Mouse (Mus musculus) stomach, embryonic 16.5 days (tissue): ENCODE data around the gene Adipoq. TPM values are rescaled to one million over a fixed set of nuclear protein-coding genes. Genes with fewer than 3 reads are reported as not detected.

Experiments
- ATAC-seq: fragments of 200-750 bp; cut with Nextera tagmentation; 2 replicates; pipeline ENCODE4 v1.8.0; 2017; ENCODE audit warnings: moderate number of reproducible peaks, moderate TSS enrichment; ENCODE audit not compliant: insufficient read depth, low FRiP score
- H3K27ac ChIP-seq: fragments of 300-500 bp; sonication (generic); 2 replicates; pipeline ENCODE4 v1.5.1; 2014; ENCODE audit warnings: low read length
- H3K27me3 ChIP-seq: fragments of 300-500 bp; sonication (generic); 2 replicates; pipeline ENCODE4 v1.6.1; 2014; ENCODE audit warnings: low read length, control low read depth, mixed read lengths; ENCODE audit not compliant: control insufficient read depth, insufficient read depth
- H3K36me3 ChIP-seq: fragments of 300-500 bp; sonication (generic); 2 replicates; pipeline ENCODE4 v1.6.1; 2014; ENCODE audit warnings: low read length; ENCODE audit not compliant: control insufficient read depth, insufficient read depth
- H3K4me1 ChIP-seq: fragments of 300-500 bp; sonication (generic); 2 replicates; pipeline ENCODE4 v1.6.1; 2014; ENCODE audit warnings: low read length, control low read depth, mixed read lengths; ENCODE audit not compliant: control insufficient read depth, insufficient read depth
- H3K4me2 ChIP-seq: fragments of 300-500 bp; sonication (generic); 2 replicates; pipeline ENCODE4 v1.6.1; 2014; ENCODE audit warnings: low read depth, low read length, mixed read lengths
- H3K4me3 ChIP-seq: fragments of 300-500 bp; sonication (generic); replicated peaks from 2 replicates; pipeline ENCODE4 v1.5.1; 2014; ENCODE audit warnings: mild to moderate bottlenecking, low read length
- H3K9ac ChIP-seq: fragments of 300-500 bp; sonication (generic); 2 replicates; pipeline ENCODE4 v1.6.1; 2014; ENCODE audit warnings: low read length
- H3K9me3 ChIP-seq: fragments of 300-500 bp; sonication (generic); replicated peaks from 2 replicates; pipeline ENCODE4 v1.6.1; 2016; ENCODE audit warnings: low read length, control low read depth; ENCODE audit not compliant: control insufficient read depth
- WGBS: fragments of 180-500 bp; shearing (Covaris S2); extraction: QIAGEN DNeasy Blood & Tissue Kit; methylation state at CpG from one replicate; pipeline ENCODE4 v1.1.7; 2014; 5-methylcytosine and 5-hydroxymethylcytosine counted together
- polyA plus RNA-seq: library from polyadenylated mRNA; unstranded; fragments of >200 nt; fragmentation: Nextera tagmentation; extraction: Ambion mirVana; gene quantifications from 2 replicates; pipeline ENCODE4 v1.2.1, GENCODE M21; 2015

Adipoq gene
- polyA plus RNA-seq, 1 experiment from 2014 or later: not detected

DNA sequence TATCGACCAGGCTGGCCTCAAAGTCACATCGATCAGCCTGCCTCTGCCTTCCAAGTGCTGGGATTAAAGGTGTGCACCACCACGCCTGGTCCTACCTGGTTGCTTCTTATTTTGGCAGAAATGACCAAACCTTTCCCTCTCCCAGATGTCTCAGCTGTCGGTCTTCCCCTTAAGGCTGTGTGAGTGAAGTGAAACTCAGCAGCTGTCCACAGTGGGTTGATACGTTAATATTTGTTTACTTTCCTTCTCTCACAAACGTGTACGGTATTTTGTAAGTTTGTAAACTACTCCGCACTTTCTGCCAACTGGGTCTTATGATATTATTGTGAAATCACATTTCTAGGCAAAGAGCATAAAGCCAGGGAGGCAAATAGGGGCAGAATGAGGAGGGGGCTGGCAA, 3.1 kb downstream of the Adipoq start:
- Histone ChIP-seq H3K4me1 (no peaks in the 10 kb centered on the region), H3K9ac (no peak overlapping the region), H3K27ac (no peak overlapping the region), H3K36me3 (no peaks in the 10 kb centered on the region), H3K9me3 (no peaks in the 10 kb centered on the region), H3K27me3 (no peaks in the 10 kb centered on the region), H3K4me3 (no peak overlapping the region), H3K4me2 (no peak overlapping the region)
- 57% methylated on average over 8 of the region's 8 CpGs for WGBS
- no peak for ATAC-seq

GRCm38 (mm10) chr16:23151423-23151822, 5.1 kb downstream of the Adipoq start:
- no peak overlapping the region for H3K4me2 ChIP-seq
- H3K4me3 ChIP-seq: no peak overlapping the region
- H3K9me3 ChIP-seq: no peaks in the 10 kb centered on the region
- WGBS: 16% methylated on average over 2 of the region's 2 CpGs
- H3K9ac ChIP-seq: no peak overlapping the region
- H3K36me3 ChIP-seq: no peaks in the 10 kb centered on the region
- no peak overlapping the region for H3K27ac ChIP-seq
- no peaks in the 10 kb centered on the region for H3K27me3 ChIP-seq
- H3K4me1 ChIP-seq: no peaks in the 10 kb centered on the region
- ATAC-seq: no peak

GRCm38 (mm10) chr16:23154261-23154660, 7.9 kb downstream of the Adipoq start:
- H3K4me1 ChIP-seq: no peaks in the 10 kb centered on the region
- no peaks in the 10 kb centered on the region for H3K27me3 ChIP-seq
- ATAC-seq: no peak
- no peak overlapping the region for H3K9ac ChIP-seq
- no peak overlapping the region for H3K27ac ChIP-seq
- 64% methylated on average over 5 of the region's 5 CpGs for WGBS
- no peak overlapping the region for H3K4me2 ChIP-seq
- H3K9me3 ChIP-seq: no peaks in the 10 kb centered on the region
- H3K36me3 ChIP-seq: no peaks in the 10 kb centered on the region
- no peak overlapping the region for H3K4me3 ChIP-seq

- 90% methylated on average over 13 of the region's 13 CpGs for WGBS
- H3K4me2 ChIP-seq: no peak overlapping the region
- no peak for ATAC-seq
- no peak overlapping the region for H3K4me3 ChIP-seq
- no peak overlapping the region for H3K27ac ChIP-seq
- no peak overlapping the region for H3K9ac ChIP-seq
- H3K36me3 ChIP-seq: no peaks in the 10 kb centered on the region
- H3K4me1 ChIP-seq: no peaks in the 10 kb centered on the region
- H3K9me3 ChIP-seq: no peaks in the 10 kb centered on the region
- no peaks in the 10 kb centered on the region for H3K27me3 ChIP-seq
Measured at GRCm38 (mm10) chr16:23157013-23157412, 10.7 kb downstream of the Adipoq start.

DNA sequence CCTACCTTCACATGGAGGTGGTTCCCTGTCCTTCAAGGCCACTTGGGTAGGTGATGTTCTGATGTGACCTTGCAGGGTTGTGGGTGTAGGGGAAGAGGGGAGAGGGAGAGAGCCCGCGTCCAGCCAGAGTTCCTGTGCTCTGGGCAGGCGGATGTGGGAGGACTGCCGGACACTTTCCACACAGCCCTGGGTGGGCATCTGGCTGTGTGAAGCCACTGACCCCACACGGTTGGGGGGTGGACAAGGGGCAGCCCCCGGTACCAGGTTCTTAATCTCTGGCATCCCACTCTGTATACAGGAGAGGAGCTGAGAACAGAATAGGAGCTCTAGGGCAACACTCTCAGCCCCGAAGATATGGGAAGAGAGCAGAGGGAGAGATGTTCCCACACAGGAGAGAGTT, 12.0 kb downstream of the Adipoq start:
- Histone ChIP-seq H3K27ac (no peak overlapping the region), H3K4me2 (no peak overlapping the region), H3K36me3 (no peaks in the 10 kb centered on the region), H3K4me1 (no peaks in the 10 kb centered on the region), H3K9ac (no peak overlapping the region), H3K9me3 (no peaks in the 10 kb centered on the region), H3K4me3 (no peak overlapping the region), H3K27me3 (no peaks in the 10 kb centered on the region)
- 84% methylated on average over 7 of the region's 7 CpGs for WGBS
- no peak for ATAC-seq

DNA sequence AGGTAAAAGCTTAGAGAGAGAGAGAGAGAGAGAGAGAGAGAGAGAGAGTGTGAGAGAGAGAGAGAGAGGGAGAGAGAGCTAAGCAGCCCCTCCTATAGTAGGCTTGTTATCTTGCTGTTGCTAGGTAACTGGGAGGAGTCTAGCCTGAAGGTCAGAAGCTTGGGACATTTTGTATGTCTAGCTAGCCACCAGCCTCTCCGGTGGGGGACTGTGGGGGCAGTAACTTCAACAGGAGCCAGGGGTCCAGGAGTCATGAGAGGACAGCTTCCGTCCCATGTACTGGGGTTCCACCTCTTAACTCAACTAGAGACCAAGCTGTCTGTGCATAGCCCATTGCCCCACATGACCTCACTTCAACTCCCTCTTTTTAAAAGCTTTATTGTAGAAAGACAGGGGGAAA, 12.6 kb downstream of the Adipoq start:
- Histone ChIP-seq H3K4me2 (no peak overlapping the region), H3K4me1 (no peaks in the 10 kb centered on the region), H3K9me3 (no peaks in the 10 kb centered on the region), H3K4me3 (no peak overlapping the region), H3K27me3 (no peaks in the 10 kb centered on the region), H3K9ac (no peak overlapping the region), H3K27ac (no peak overlapping the region), H3K36me3 (no peaks in the 10 kb centered on the region)
- ATAC-seq: no peak
- 33% methylated on average over 2 of the region's 2 CpGs for WGBS

- WGBS: 45% methylated on average over 2 of the region's 2 CpGs
- Histone ChIP-seq H3K9me3 (no peaks in the 10 kb centered on the region), H3K27ac (no peak overlapping the region), H3K36me3 (no peaks in the 10 kb centered on the region), H3K4me1 (no peaks in the 10 kb centered on the region), H3K4me2 (no peak overlapping the region), H3K27me3 (no peaks in the 10 kb centered on the region), H3K9ac (no peak overlapping the region), H3K4me3 (no peak overlapping the region)
- no peak for ATAC-seq
Measured at GRCm38 (mm10) chr16:23159749-23160148, 13.4 kb downstream of the Adipoq start.

GRCm38 (mm10) chr16:23162116-23162515, 15.8 kb downstream of the Adipoq start:
- H3K4me2 ChIP-seq: no peak overlapping the region
- no peaks in the 10 kb centered on the region for H3K9me3 ChIP-seq
- no peak overlapping the region for H3K9ac ChIP-seq
- H3K36me3 ChIP-seq: no peaks in the 10 kb centered on the region
- ATAC-seq: no peak
- 87% methylated on average over 3 of the region's 3 CpGs for WGBS
- H3K4me1 ChIP-seq: no peaks in the 10 kb centered on the region
- no peak overlapping the region for H3K27ac ChIP-seq
- H3K4me3 ChIP-seq: no peak overlapping the region
- H3K27me3 ChIP-seq: no peaks in the 10 kb centered on the region

DNA sequence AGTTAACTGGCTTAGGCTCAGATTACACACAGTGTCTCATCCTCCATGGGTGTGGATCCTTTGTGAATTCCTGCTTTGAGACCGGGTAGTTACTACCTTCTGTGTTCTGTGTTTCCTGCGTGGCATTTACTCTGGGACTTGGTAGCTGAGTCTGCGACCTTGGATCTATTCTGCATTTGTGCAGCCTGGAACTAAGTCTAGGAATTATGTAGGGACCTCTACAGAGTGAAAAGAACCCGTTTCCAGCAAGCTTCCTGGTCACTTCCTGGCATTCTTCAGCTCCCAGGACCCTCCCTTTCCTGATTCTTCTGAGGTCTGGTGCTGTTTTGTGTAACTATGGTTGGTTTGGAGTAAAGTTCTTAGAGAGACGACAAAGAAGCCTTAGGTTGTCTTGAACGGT, 18.1 kb downstream of the Adipoq start:
- Histone ChIP-seq H3K4me1 (no peaks in the 10 kb centered on the region), H3K9ac (no peak overlapping the region), H3K4me3 (no peak overlapping the region), H3K27ac (no peak overlapping the region), H3K27me3 (no peaks in the 10 kb centered on the region), H3K4me2 (no peak overlapping the region), H3K9me3 (no peaks in the 10 kb centered on the region), H3K36me3 (no peaks in the 10 kb centered on the region)
- WGBS: 63% methylated on average over 6 of the region's 6 CpGs
- ATAC-seq: no peak

DNA sequence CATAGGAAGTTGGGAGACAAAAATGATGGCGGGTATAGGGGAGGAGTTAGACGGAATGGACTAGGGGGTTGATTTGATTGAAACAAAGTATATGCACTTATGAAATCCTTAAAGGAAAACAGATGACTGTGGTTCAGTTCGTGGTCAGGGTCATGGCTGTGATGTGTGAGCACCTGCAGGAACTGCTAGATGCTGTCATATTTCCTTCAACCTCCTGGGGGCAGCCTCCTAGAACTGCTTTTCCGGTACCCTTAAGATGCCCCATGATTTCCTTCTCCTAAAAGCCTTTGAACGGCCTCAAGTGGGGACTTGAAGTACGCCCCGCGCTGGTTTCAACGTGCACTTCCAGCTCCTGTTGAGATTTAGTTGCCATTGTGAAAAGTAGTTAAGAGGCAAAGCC, 19.1 kb downstream of the Adipoq start:
- 70% methylated on average over 9 of the region's 9 CpGs for WGBS
- Histone ChIP-seq H3K4me3 (no peak overlapping the region), H3K4me1 (no peaks in the 10 kb centered on the region), H3K9me3 (no peaks in the 10 kb centered on the region), H3K9ac (no peak overlapping the region), H3K27ac (no peak overlapping the region), H3K4me2 (no peak overlapping the region), H3K36me3 (no peaks in the 10 kb centered on the region), H3K27me3 (no peaks in the 10 kb centered on the region)
- no peak for ATAC-seq
